ENCODE assay signal across 8 mouse cellular contexts in genomic region chr16:19883776-19884513, GRCm38 (mm10).
DNase-seq lines count a peak whose midpoint lies in the region; ATAC-seq and TF ChIP-seq lines count a peak whose summit lies in the region.

No protein-coding gene starts in this region.

- H3K4me1 ChIP-seq in heart, embryonic 11.5 days (ENCODE audit: control insufficient read depth, insufficient read depth, low read length), result no peaks in the 10 kb centered on the region
- H3K4me1 ChIP-seq in heart, embryonic 16.5 days (ENCODE audit: control insufficient read depth, insufficient read depth, low read length), result 0 out of 2 replicates have a peak, but pooled peaks cover 2% of the 10 kb centered on the region
- H3K4me1 ChIP-seq in liver, embryonic 14.5 days (replicated peaks; ENCODE audit: control insufficient read depth in 2 of 2, insufficient read depth in 2 of 2, low read length in 1 of 2), result peaks cover 0 to 4% of the 10 kb centered on the region in 2 experiments; a peak in 3 of 4 replicates
- 0 out of 2 replicates have a peak, but pooled peaks cover 6% of the 10 kb centered on the region for H3K4me1 ChIP-seq in neural tube, embryonic 15.5 days
- H3K4me1 ChIP-seq in cerebellum, adult 2 months (ENCODE audit: control insufficient read depth, insufficient read depth, low read length), result no peaks in the 10 kb centered on the region

- peak; percentile 41; the same call in 1 of the 2 replicates for TF ChIP-seq EP300 in liver, embryonic 14.5 days (IDR thresholded peaks at IDR 0.05; ENCODE audit: low read depth)

- TF ChIP-seq CTCF in liver, embryonic 14.5 days (IDR thresholded peaks at IDR 0.05; ENCODE audit: low read depth), result no peak
- TF ChIP-seq CTCF in cerebellum, adult 2 months (IDR thresholded peaks at IDR 0.05; ENCODE audit: borderline replicate concordance, insufficient read depth, low read depth, low read length), result no peak

- WGBS in heart, embryonic 11.5 days (ENCODE audit: insufficient replicate concordance), result 37% methylated on average over 9 of the region's 9 CpGs
- 39% methylated on average over 9 of the region's 9 CpGs for WGBS in heart, embryonic 16.5 days
- 37% methylated on average over 9 of the region's 9 CpGs for WGBS in liver, embryonic 14.5 days (ENCODE audit: insufficient replicate concordance)
- WGBS in neural tube, embryonic 15.5 days, result 60% methylated on average over 9 of the region's 9 CpGs
- 50% methylated on average over 9 of the region's 9 CpGs for WGBS in cerebellum, adult 2 months

- H3K27ac ChIP-seq in heart, embryonic 11.5 days (ENCODE audit: low read depth, low read length), result no peak overlapping the region
- H3K27ac ChIP-seq in heart, embryonic 16.5 days (ENCODE audit: low read length), result peak overlapping the region; percentile 55
- no peak overlapping the region for H3K27ac ChIP-seq in liver, embryonic 14.5 days
- H3K27ac ChIP-seq in neural tube, embryonic 15.5 days (replicated peaks), result no peak overlapping the region
- no peak overlapping the region for H3K27ac ChIP-seq in cerebellum, adult 2 months (ENCODE audit: insufficient read depth, low read length)

- H3K4me2 ChIP-seq in heart, embryonic 11.5 days, result no peak overlapping the region
- H3K4me2 ChIP-seq in heart, embryonic 16.5 days (ENCODE audit: low read depth, low read length), result no peak overlapping the region
- no peak overlapping the region for H3K4me2 ChIP-seq in liver, embryonic 14.5 days (ENCODE audit: low read depth)
- H3K4me2 ChIP-seq in neural tube, embryonic 15.5 days, result no peak overlapping the region

- H3K9me3 ChIP-seq in heart, embryonic 11.5 days (replicated peaks; ENCODE audit: control insufficient read depth, low read length), result no peaks in the 10 kb centered on the region
- H3K9me3 ChIP-seq in heart, embryonic 16.5 days (replicated peaks; ENCODE audit: control insufficient read depth, low read length), result 0 out of 2 replicates have a peak, but pooled peaks cover 2% of the 10 kb centered on the region
- no peaks in the 10 kb centered on the region for H3K9me3 ChIP-seq in liver, embryonic 14.5 days (ENCODE audit: control insufficient read depth, low read length)
- no peaks in the 10 kb centered on the region for H3K9me3 ChIP-seq in neural tube, embryonic 15.5 days (replicated peaks)

- no peaks in the 10 kb centered on the region for H3K27me3 ChIP-seq in heart, embryonic 11.5 days (ENCODE audit: control insufficient read depth, insufficient read depth, low read length)
- H3K27me3 ChIP-seq in heart, embryonic 16.5 days (ENCODE audit: control insufficient read depth, insufficient read depth, low read length), result no peaks in the 10 kb centered on the region
- H3K27me3 ChIP-seq in liver, embryonic 14.5 days (ENCODE audit: control insufficient read depth, insufficient read depth, low read length), result no peaks in the 10 kb centered on the region
- no peaks in the 10 kb centered on the region for H3K27me3 ChIP-seq in neural tube, embryonic 15.5 days (replicated peaks)
- no peaks in the 10 kb centered on the region for H3K27me3 ChIP-seq in cerebellum, adult 2 months (ENCODE audit: control insufficient read depth, insufficient read depth, low read length)

- no peak for TF ChIP-seq POLR2A in cerebellum, adult 2 months (IDR thresholded peaks at IDR 0.05; ENCODE audit: borderline replicate concordance, insufficient read depth, low read length)

- no peak overlapping the region for H3K9ac ChIP-seq in heart, embryonic 11.5 days (ENCODE audit: low read depth, low read length)
- H3K9ac ChIP-seq in heart, embryonic 16.5 days (ENCODE audit: low read length), result no peak overlapping the region
- H3K9ac ChIP-seq in liver, embryonic 14.5 days (replicated peaks), result no peak overlapping the region
- no peak overlapping the region for H3K9ac ChIP-seq in neural tube, embryonic 15.5 days (replicated peaks)

- no peaks in the 10 kb centered on the region for H3K36me3 ChIP-seq in heart, embryonic 11.5 days (ENCODE audit: control insufficient read depth, insufficient read depth, low read length)
- no peaks in the 10 kb centered on the region for H3K36me3 ChIP-seq in heart, embryonic 16.5 days (ENCODE audit: control insufficient read depth, insufficient read depth)
- H3K36me3 ChIP-seq in liver, embryonic 14.5 days (replicated peaks; ENCODE audit: control insufficient read depth, insufficient read depth, low read depth), result no peaks in the 10 kb centered on the region
- H3K36me3 ChIP-seq in neural tube, embryonic 15.5 days, result no peaks in the 10 kb centered on the region

- H3K4me3 ChIP-seq in heart, embryonic 11.5 days (ENCODE audit: low read depth, low read length), result no peak overlapping the region
- no peak overlapping the region for H3K4me3 ChIP-seq in heart, embryonic 16.5 days (ENCODE audit: low read length)
- no peak overlapping the region for H3K4me3 ChIP-seq in liver, embryonic 14.5 days (ENCODE audit: insufficient read depth in 1 of 2, low read depth in 2 of 2, low read length in 2 of 2)
- H3K4me3 ChIP-seq in neural tube, embryonic 15.5 days (replicated peaks), result no peak overlapping the region
- H3K4me3 ChIP-seq in cerebellum, adult 2 months (replicated peaks; ENCODE audit: insufficient read depth, low read depth, low read length), result no peak overlapping the region

- peak; percentile 94 for DNase-seq in heart, adult 11 months
- peak; percentile 88 for DNase-seq in brain, adult 2 months (ENCODE audit: low read depth, low spot score)
- DNase-seq in liver, embryonic 14.5 days (ENCODE audit: low read depth in 3 of 3, low spot score in 3 of 3), result peak in 2 of 3 experiments; percentile 5 to 26
- no peak for DNase-seq in cerebellum, adult 2 months
- DNase-seq in cerebellum, adult 11-12 months, result no peak

- ATAC-seq in heart, embryonic 11.5 days (replicated peaks; ENCODE audit: insufficient number of reproducible peaks, low FRiP score, low TSS enrichment), result no peak; the same call in 1 of the 2 replicates
- peak; percentile 86 for ATAC-seq in heart, embryonic 16.5 days (replicated peaks; ENCODE audit: extremely low read depth, insufficient read depth, low FRiP score)
- ATAC-seq in liver, embryonic 14.5 days (ENCODE audit: insufficient read depth), result peak; percentile 64; the same call in 1 of the 2 replicates
- peak; percentile 55; the same call in 1 of the 2 replicates for ATAC-seq in neural tube, embryonic 15.5 days (ENCODE audit: low FRiP score)

Comparison
In these comparisons a context has a peak if more than half of its experiments do, and no peak if none do; other contexts are left out.
1. DNase-seq: peak in heart, adult 11 months (single experiment), brain, adult 2 months (single experiment) and liver, embryonic 14.5 days (2 of 3); none in cerebellum, adult 2 months (0 of 2) and cerebellum, adult 11-12 months (single experiment).